Mouse (Mus musculus) erythroblast, embryonic 14.5 days (primary cell): Measurements from ENCODE around the gene Trabd2b.

Source experiments
- GATA1 ChIP-seq: IDR thresholded peaks from 2 replicates; pipeline ENCODE4 v1.6.1; 2012; ENCODE audit warnings: low read length, inconsistent platforms, mixed read lengths
- TAL1 ChIP-seq: IDR thresholded peaks from 3 replicates; pipeline ENCODE4 v1.6.1; 2012; ENCODE audit warnings: low read length, inconsistent platforms, mixed read lengths

DNA sequence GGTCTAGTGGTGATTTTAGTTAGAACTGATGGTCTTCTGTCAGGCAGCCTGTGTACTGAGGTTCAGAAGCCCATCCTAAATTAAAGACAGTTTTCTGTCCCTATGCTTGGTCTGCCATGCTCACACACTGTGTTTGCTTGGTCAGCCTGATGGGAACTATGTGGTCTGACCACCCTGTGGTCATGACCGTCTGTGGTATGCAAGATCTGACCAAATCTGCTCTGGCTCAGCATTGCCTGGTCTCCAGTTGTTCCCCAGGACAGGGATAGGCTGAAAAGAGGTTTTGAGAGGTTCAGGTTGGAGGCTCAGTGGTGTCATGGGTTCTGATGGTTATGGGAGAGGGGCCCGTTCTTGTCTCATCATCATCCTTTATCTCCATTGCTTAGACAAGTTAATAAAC is 13.6 kb downstream of the Trabd2b start:
- TF ChIP-seq GATA1 (no peak), TAL1 (no peak)
